Mouse (Mus musculus): ENCODE measurements at regions not wholly inside any gene's neighbourhood (a gene's known extent, or its start where the extent isn't known, plus 50 kb on each side); places are given as distances from the start of the nearest gene placed in this dataset.

GRCm38 (mm10) chr14:76619038-76619409 is 62.3 kb upstream of the Serp2 start:
- TF ChIP-seq CTCF (IDR thresholded peaks at IDR 0.05; ENCODE audit: borderline replicate concordance, control insufficient read depth, extremely low read depth, insufficient read depth, low read length, poor library complexity) (no peak), POLR2A (IDR thresholded peaks at IDR 0.05; ENCODE audit: control insufficient read depth, extremely low read depth, insufficient read depth, low read length, poor library complexity) (no peak)

Data from thymus, adult 2 months (tissue).